Mouse (Mus musculus) brain, embryonic 14.5 days (tissue): ENCODE measurements around the gene Efna1.

ENCODE experiments used
- CTCF ChIP-seq: fragments of 200-500 bp; IDR thresholded peaks from 2 replicates; pipeline ENCODE4 v1.5.1; 2012; ENCODE audit warnings: inconsistent platforms, mild to moderate bottlenecking, moderate library complexity, borderline replicate concordance; ENCODE audit not compliant: insufficient read depth, insufficient read length; ENCODE audit errors: extremely low read depth
- POLR2A ChIP-seq: fragments of 200-500 bp; IDR thresholded peaks from 2 replicates; pipeline ENCODE4 v1.6.1; 2012; ENCODE audit warnings: mild to moderate bottlenecking, inconsistent platforms, borderline replicate concordance; ENCODE audit not compliant: poor library complexity, insufficient read depth, insufficient read length, severe bottlenecking; ENCODE audit errors: extremely low read depth

DNA sequence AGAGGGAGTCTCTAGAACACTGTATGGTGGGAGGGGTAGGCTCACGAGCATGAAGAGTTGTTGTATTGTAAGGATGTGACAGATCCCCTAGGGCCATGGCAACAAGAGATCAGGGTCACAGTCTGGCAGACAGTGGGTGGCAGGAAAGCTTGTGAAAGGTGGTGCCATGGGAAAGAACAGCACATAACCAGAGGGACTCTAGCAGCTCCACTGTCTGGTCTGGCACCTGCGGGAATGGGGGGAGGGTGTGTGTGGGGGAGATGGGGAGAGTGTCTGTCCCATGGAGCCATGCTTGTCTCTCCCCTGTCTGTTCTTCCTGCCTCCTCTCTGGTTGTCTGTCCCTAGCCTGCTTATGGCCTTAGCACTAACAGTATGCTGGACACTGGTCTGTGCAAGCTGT, 4.6 kb upstream of the Efna1 start:
- TF ChIP-seq POLR2A, result no peak
- no peak for TF ChIP-seq CTCF
